Mouse (Mus musculus): ENCODE results near the gene Ivl. TPM values are rescaled to one million over a fixed set of nuclear protein-coding genes. Genes with fewer than 3 reads are reported as not detected.

Gene Ivl
- total RNA-seq, 2 experiments from 2014 or later, result not detected

Other genes starting within 250 kb of the Ivl start
- gene Sprr2d, start 234.6 kb downstream of the Ivl start, total RNA-seq (2021), result not detected
- not detected for gene Sprr2e, start 221.6 kb downstream of the Ivl start, total RNA-seq (2021)
- not detected for gene Sprr2f, start 208.5 kb downstream of the Ivl start, total RNA-seq (2021)
- gene Sprr2h, start 188.1 kb downstream of the Ivl start, total RNA-seq (2021), result not detected
- not detected for gene Sprr2i, start 165.7 kb downstream of the Ivl start, total RNA-seq (2021)
- not detected for gene Sprr2j-ps, start 155.7 kb downstream of the Ivl start, total RNA-seq (2021)
- gene Gm9774, start 144.3 kb downstream of the Ivl start, total RNA-seq (2021), result 1 to 10 TPM; 1.4 to 3.5 TPM
- not detected for gene Sprr2k, start 141.2 kb downstream of the Ivl start, total RNA-seq (2021)
- gene Sprr1b, start 134.9 kb downstream of the Ivl start, total RNA-seq (2021), result not detected
- not detected for gene Sprr3, start 115.0 kb downstream of the Ivl start, total RNA-seq (2021)
- gene Sprr1a, start 87.8 kb downstream of the Ivl start, total RNA-seq (2021), result not detected
- not detected for gene Sprr4, start 73.2 kb downstream of the Ivl start, total RNA-seq (2021)
- not detected for gene 2310046K23Rik, start 39.2 kb downstream of the Ivl start, total RNA-seq (2021)
- not detected for gene Smcp, start 15.3 kb upstream of the Ivl start, total RNA-seq (2021)
- gene 2210017I01Rik, start 33.8 kb upstream of the Ivl start, total RNA-seq (2021), result not detected
- gene Lce6a, start 47.9 kb upstream of the Ivl start, total RNA-seq (2021), result not detected
- not detected for gene Lce1a1, start 74.6 kb upstream of the Ivl start, total RNA-seq (2021)
- not detected for gene Lce1b, start 83.2 kb upstream of the Ivl start, total RNA-seq (2021)
- not detected for gene Lce1a2, start 96.6 kb upstream of the Ivl start, total RNA-seq (2021)
- gene Lce1c, start 105.5 kb upstream of the Ivl start, total RNA-seq (2021), result not detected
- not detected for gene Lce1d, start 113.5 kb upstream of the Ivl start, total RNA-seq (2021)
- not detected for gene Lce1e, start 135.3 kb upstream of the Ivl start, total RNA-seq (2021)
- not detected for gene Lce1f, start 146.6 kb upstream of the Ivl start, total RNA-seq (2021)
- not detected for gene Gm38119, start 165.4 kb upstream of the Ivl start, total RNA-seq (2021)
- not detected for gene Lce1g, start 178.6 kb upstream of the Ivl start, total RNA-seq (2021)
- gene Lce1h, start 191.3 kb upstream of the Ivl start, total RNA-seq (2021), result not detected
- gene Lce1i, start 205.2 kb upstream of the Ivl start, total RNA-seq (2021), result not detected
- gene Lce1j, start 216.8 kb upstream of the Ivl start, total RNA-seq (2021), result not detected
- not detected for gene Lce1k, start 234.2 kb upstream of the Ivl start, total RNA-seq (2021)